Comparison of ENCODE assay signal across 10 mouse cellular contexts in genomic region chr4:116672785-116673184, GRCm38 (mm10). TPM values are rescaled to one million over a fixed set of nuclear protein-coding genes. Genes with fewer than 3 reads are reported as not detected.
DNase-seq lines count a peak whose midpoint lies in the region; ATAC-seq and TF ChIP-seq lines count a peak whose summit lies in the region.
"Had no signal": no experiment of that assay in that cellular context is flagged by ENCODE, and none has a peak within 500 bp of the region (broad histone marks: within the 10 kb centered on the region; RNA-seq: fewer than 3 reads in every experiment).

No protein-coding gene starts in this region.

- intact Hi-C loops in left cerebral cortex, postnatal 14 days (cut with DNase I): no loop called here

- H3K27me3 ChIP-seq in liver, embryonic 14.5 days (ENCODE audit: control insufficient read depth, insufficient read depth, low read length): no peaks in the 10 kb centered on the region
- H3K27me3 ChIP-seq in stomach, embryonic 15.5 days (replicated peaks): no peaks in the 10 kb centered on the region
- H3K27me3 ChIP-seq: heart, embryonic 15.5 days had no signal

- peak; percentile 44 for DNase-seq in layer of hippocampus, adult 9-11 months
- DNase-seq in layer of hippocampus, adult 9-10 months (ENCODE audit: low spot score): no peak
- peak; percentile 54 to 56 (median 55) for DNase-seq in liver, embryonic 14.5 days (ENCODE audit: low read depth in 3 of 3, low spot score in 3 of 3)
- no peak for DNase-seq in cerebellum, adult 9-10 months
- no peak for DNase-seq in left cerebral cortex, postnatal 14 days (ENCODE audit: low spot score in 2 of 2)
- no peak for DNase-seq in B cell, adult 2 months

- ATAC-seq in common myeloid progenitor, adult 5-6 weeks (replicated peaks; ENCODE audit: low read depth, poor library complexity, severe bottlenecking): peak; percentile 83
- ATAC-seq in liver, embryonic 14.5 days (ENCODE audit: insufficient read depth): peak; percentile 87
- ATAC-seq in stomach, embryonic 15.5 days (ENCODE audit: insufficient read depth, low FRiP score, low read depth): peak; percentile 97

- TF ChIP-seq EP300 in liver, embryonic 14.5 days (IDR thresholded peaks at IDR 0.05; ENCODE audit: low read depth): peak; percentile 68

- peak overlapping the region; percentile 36 for H3K4me2 ChIP-seq in liver, embryonic 14.5 days (ENCODE audit: low read depth)
- H3K4me2 ChIP-seq in stomach, embryonic 15.5 days: no peak overlapping the region
- H3K4me2 ChIP-seq: heart, embryonic 15.5 days had no signal

- H3K36me3 ChIP-seq in liver, embryonic 14.5 days (replicated peaks; ENCODE audit: control insufficient read depth, insufficient read depth, low read depth): no peaks in the 10 kb centered on the region
- H3K36me3 ChIP-seq in stomach, embryonic 15.5 days: no peaks in the 10 kb centered on the region
- H3K36me3 ChIP-seq: G1E; heart, embryonic 15.5 days had no signal

- 27% methylated on average over 2 of the region's 2 CpGs for WGBS in liver, embryonic 14.5 days (ENCODE audit: insufficient replicate concordance)
- WGBS in stomach, embryonic 15.5 days: 36% methylated on average over 2 of the region's 2 CpGs

- H3K9me3 ChIP-seq in liver, embryonic 14.5 days (ENCODE audit: control insufficient read depth, low read length): no peaks in the 10 kb centered on the region
- no peaks in the 10 kb centered on the region for H3K9me3 ChIP-seq in stomach, embryonic 15.5 days
- H3K9me3 ChIP-seq: G1E; heart, embryonic 15.5 days had no signal

- no peak overlapping the region for H3K9ac ChIP-seq in liver, embryonic 14.5 days (replicated peaks)
- no peak overlapping the region for H3K9ac ChIP-seq in stomach, embryonic 15.5 days
- H3K9ac ChIP-seq: heart, embryonic 15.5 days had no signal

- H3K4me3 ChIP-seq in liver, embryonic 14.5 days (ENCODE audit: insufficient read depth in 1 of 2, low read depth in 2 of 2, low read length in 2 of 2): no peak overlapping the region
- no peak overlapping the region for H3K4me3 ChIP-seq in stomach, embryonic 15.5 days (replicated peaks)
- H3K4me3 ChIP-seq: heart, embryonic 15.5 days had no signal

- TF ChIP-seq CTCF in liver, embryonic 14.5 days (IDR thresholded peaks at IDR 0.05; ENCODE audit: low read depth): no peak

- H3K27ac ChIP-seq in liver, embryonic 14.5 days: no peak overlapping the region
- peak overlapping the region; percentile 59 for H3K27ac ChIP-seq in stomach, embryonic 15.5 days
- H3K27ac ChIP-seq: heart, embryonic 15.5 days had no signal

- H3K4me1 ChIP-seq in liver, embryonic 14.5 days (replicated peaks; ENCODE audit: control insufficient read depth in 2 of 2, insufficient read depth in 2 of 2, low read length in 1 of 2): peaks cover 12 to 13% of the 10 kb centered on the region in 2 experiments
- no peaks in the 10 kb centered on the region for H3K4me1 ChIP-seq in stomach, embryonic 15.5 days
- H3K4me1 ChIP-seq: heart, embryonic 15.5 days had no signal

RNA-seq across cellular contexts. Expression of gene Prdx1, which starts 12.6 kb away (rescaled TPM):
- total RNA-seq in common myeloid progenitor, adult 5-6 weeks (2017): 266 and 285 TPM in 2 replicates
- 127 and 234 TPM in 2 replicates for polyA plus RNA-seq in liver, embryonic 14.5 days (2012; rRNA removed)
- polyA plus RNA-seq in liver, embryonic 14.5 days (2014; fragmentation: Nextera tagmentation; extraction: Ambion mirVana): 862 and 916 TPM in 2 replicates
- polyA plus RNA-seq in stomach, embryonic 15.5 days (2015; fragmentation: Nextera tagmentation; extraction: Ambion mirVana): 1,377 and 1,420 TPM in 2 replicates
- total RNA-seq in left cerebral cortex, postnatal 14 days (2021): 100 to 1,000 TPM; 163 to 170 TPM

RNA-seq across cellular contexts. Expression of gene Akr1a1, which starts 21.3 kb away (rescaled TPM):
- 416 TPM in 2 replicates for total RNA-seq in common myeloid progenitor, adult 5-6 weeks (2017)
- polyA plus RNA-seq in liver, embryonic 14.5 days (2012; rRNA removed): 176 and 194 TPM in 2 replicates
- polyA plus RNA-seq in liver, embryonic 14.5 days (2014; fragmentation: Nextera tagmentation; extraction: Ambion mirVana): 275 and 295 TPM in 2 replicates
- polyA plus RNA-seq in stomach, embryonic 15.5 days (2015; fragmentation: Nextera tagmentation; extraction: Ambion mirVana): 731 and 767 TPM in 2 replicates
- total RNA-seq in left cerebral cortex, postnatal 14 days (2021): 100 to 1,000 TPM; 501 TPM

RNA-seq across cellular contexts. Expression of gene Mmachc, which starts 35.4 kb away (rescaled TPM):
- total RNA-seq in common myeloid progenitor, adult 5-6 weeks (2017): 22.7 and 24.9 TPM in 2 replicates
- 7.0 and 8.5 TPM in 2 replicates for polyA plus RNA-seq in liver, embryonic 14.5 days (2012; rRNA removed)
- polyA plus RNA-seq in liver, embryonic 14.5 days (2014; fragmentation: Nextera tagmentation; extraction: Ambion mirVana): 4.1 and 5.9 TPM in 2 replicates
- 23.5 and 24.5 TPM in 2 replicates for polyA plus RNA-seq in stomach, embryonic 15.5 days (2015; fragmentation: Nextera tagmentation; extraction: Ambion mirVana)
- 10 to 100 TPM; 14.6 to 17.0 TPM for total RNA-seq in left cerebral cortex, postnatal 14 days (2021)

RNA-seq across cellular contexts. Expression of gene Ccdc163, which starts 35.5 kb away (rescaled TPM):
- total RNA-seq in common myeloid progenitor, adult 5-6 weeks (2017): 12.3 and 35.8 TPM in 2 replicates
- 12.6 and 16.0 TPM in 2 replicates for polyA plus RNA-seq in liver, embryonic 14.5 days (2012; rRNA removed)
- 9.1 and 12.7 TPM in 2 replicates for polyA plus RNA-seq in liver, embryonic 14.5 days (2014; fragmentation: Nextera tagmentation; extraction: Ambion mirVana)
- polyA plus RNA-seq in stomach, embryonic 15.5 days (2015; fragmentation: Nextera tagmentation; extraction: Ambion mirVana): 23.9 and 27.7 TPM in 2 replicates
- total RNA-seq in left cerebral cortex, postnatal 14 days (2021): 1 to 10 TPM; 3.3 to 5.2 TPM

RNA-seq across cellular contexts. Expression of gene Nasp, which starts 45.0 kb away (rescaled TPM):
- total RNA-seq in common myeloid progenitor, adult 5-6 weeks (2017): 465 and 496 TPM in 2 replicates
- 19.2 and 38.1 TPM in 2 replicates for polyA plus RNA-seq in liver, embryonic 14.5 days (2012; rRNA removed)
- polyA plus RNA-seq in liver, embryonic 14.5 days (2014; fragmentation: Nextera tagmentation; extraction: Ambion mirVana): 61.5 and 66.6 TPM in 2 replicates
- 103 and 118 TPM in 2 replicates for polyA plus RNA-seq in stomach, embryonic 15.5 days (2015; fragmentation: Nextera tagmentation; extraction: Ambion mirVana)
- total RNA-seq in left cerebral cortex, postnatal 14 days (2021): 10 to 100 TPM; 47.6 to 49.9 TPM

Comparison
In these comparisons a context has a peak if more than half of its experiments do, and no peak if none do; other contexts are left out.
1. DNase-seq: peak in layer of hippocampus, adult 9-11 months (single experiment) and liver, embryonic 14.5 days (3 of 3); none in layer of hippocampus, adult 9-10 months (single experiment), cerebellum, adult 9-10 months (single experiment), left cerebral cortex, postnatal 14 days (0 of 2) and B cell, adult 2 months (0 of 2).
2. Peak in every context shown above with its lines, with median percentiles within 50 percentile points of each other: ATAC-seq.